Mouse (Mus musculus) embryonic facial prominence, embryonic 12.5 days (tissue): ENCODE data around the gene Dtnb. TPM values are rescaled to one million over a fixed set of nuclear protein-coding genes. Genes with fewer than 3 reads are reported as not detected.

Experiments used
- ATAC-seq: fragments of 200-750 bp; cut with Nextera tagmentation; 2 replicates; pipeline ENCODE4 v1.8.0; 2017; ENCODE audit not compliant: insufficient number of reproducible peaks, insufficient read depth, low FRiP score, low TSS enrichment
- H3K27ac ChIP-seq: fragments of 300-500 bp; sonication (generic); 2 replicates; pipeline ENCODE4 v1.5.1; 2016; ENCODE audit warnings: mild to moderate bottlenecking
- H3K27me3 ChIP-seq: fragments of 300-500 bp; sonication (generic); 2 replicates; pipeline ENCODE4 v1.6.1; 2016; ENCODE audit warnings: mild to moderate bottlenecking, moderate library complexity
- H3K36me3 ChIP-seq: fragments of 300-500 bp; sonication (generic); 2 replicates; pipeline ENCODE4 v1.6.1; 2016; ENCODE audit warnings: mild to moderate bottlenecking
- H3K4me1 ChIP-seq: fragments of 300-500 bp; sonication (generic); 2 replicates; pipeline ENCODE4 v1.6.1; 2016
- H3K4me2 ChIP-seq: fragments of 300-500 bp; sonication (generic); replicated peaks from 2 replicates; pipeline ENCODE4 v1.6.1; 2016; ENCODE audit warnings: mild to moderate bottlenecking, moderate library complexity
- H3K4me3 ChIP-seq: fragments of 300-500 bp; sonication (generic); 2 replicates; pipeline ENCODE4 v1.5.1; 2016; ENCODE audit warnings: mild to moderate bottlenecking
- H3K9ac ChIP-seq: fragments of 300-500 bp; sonication (generic); 2 replicates; pipeline ENCODE4 v1.6.1; 2016; ENCODE audit warnings: mild to moderate bottlenecking, moderate library complexity
- H3K9me3 ChIP-seq: fragments of 300-500 bp; sonication (generic); 2 replicates; pipeline ENCODE4 v1.6.1; 2016; ENCODE audit warnings: mild to moderate bottlenecking, moderate library complexity
- WGBS: fragments of 180-500 bp; shearing (Covaris S2); methylation state at CpG from one replicate; pipeline ENCODE4 v1.1.7; 2016; 5-methylcytosine and 5-hydroxymethylcytosine counted together
- polyA plus RNA-seq: library from polyadenylated mRNA; unstranded; fragments of >200 nt; fragmentation: Nextera tagmentation; extraction: Ambion mirVana; gene quantifications from 2 replicates; pipeline ENCODE4 v1.2.1, GENCODE M21; 2016

Gene Dtnb
- polyA plus RNA-seq, 1 experiment from 2014 or later = 54.8 TPM

DNA sequence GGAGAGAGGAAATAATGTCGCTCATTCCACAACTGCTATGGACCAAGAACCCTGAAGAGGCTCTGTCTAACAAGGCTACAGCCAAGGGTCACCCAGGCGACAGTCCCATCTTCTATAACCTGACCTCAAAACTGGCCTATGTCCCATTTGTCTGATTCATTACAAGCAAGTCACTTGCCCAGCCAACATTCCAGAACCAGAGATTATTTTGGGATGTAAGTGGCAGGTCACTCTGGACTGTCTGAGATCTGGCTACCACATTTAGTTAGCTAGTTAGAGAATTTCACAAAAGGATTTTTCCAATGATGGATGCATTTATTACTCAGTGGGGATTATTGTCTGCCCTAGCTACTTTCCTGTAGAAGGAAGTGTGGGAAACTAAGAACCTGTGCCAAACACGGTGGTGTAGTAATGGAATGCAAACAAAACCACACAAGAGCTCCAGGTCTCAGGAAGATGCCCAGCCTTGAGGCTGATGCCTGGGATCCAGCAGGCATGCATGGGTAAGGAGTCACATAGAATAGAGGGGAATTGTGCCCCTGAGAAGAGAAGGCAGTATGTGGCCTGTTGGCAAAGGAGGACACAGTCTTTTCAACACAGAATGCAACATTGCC lies 192.1 kb downstream of the Dtnb start:
- WGBS = 77% methylated on average over 3 of the region's 3 CpGs
- no peaks in the 10 kb centered on the region for H3K27me3 ChIP-seq
- no peaks in the 10 kb centered on the region for H3K36me3 ChIP-seq
- no peak overlapping the region for H3K9ac ChIP-seq
- no peak for ATAC-seq
- no peak overlapping the region for H3K4me2 ChIP-seq
- peaks cover 2% of the 10 kb centered on the region; the same call in 1 of the 2 replicates for H3K4me1 ChIP-seq
- no peaks in the 10 kb centered on the region for H3K9me3 ChIP-seq
- no peak overlapping the region for H3K4me3 ChIP-seq
- H3K27ac ChIP-seq = no peak overlapping the region

- Histone ChIP-seq H3K27ac (no peak overlapping the region), H3K27me3 (no peaks in the 10 kb centered on the region), H3K4me2 (no peak overlapping the region), H3K9ac (no peak overlapping the region), H3K4me1 (no peaks in the 10 kb centered on the region), H3K4me3 (no peak overlapping the region), H3K9me3 (no peaks in the 10 kb centered on the region), H3K36me3 (no peaks in the 10 kb centered on the region)
- no peak for ATAC-seq
- 70% methylated on average over 8 of the region's 8 CpGs for WGBS
Measured at GRCm38 (mm10) chr12:3767360-3767759, 195.2 kb downstream of the Dtnb start.

GRCm38 (mm10) chr12:3768391-3768790 lies 196.2 kb downstream of the Dtnb start:
- Histone ChIP-seq H3K9me3 (no peaks in the 10 kb centered on the region), H3K4me2 (no peak overlapping the region), H3K27me3 (no peaks in the 10 kb centered on the region), H3K27ac (no peak overlapping the region), H3K4me3 (no peak overlapping the region), H3K36me3 (no peaks in the 10 kb centered on the region), H3K9ac (no peak overlapping the region), H3K4me1 (no peaks in the 10 kb centered on the region)
- 88% methylated on average over 4 of the region's 4 CpGs for WGBS
- no peak for ATAC-seq

DNA sequence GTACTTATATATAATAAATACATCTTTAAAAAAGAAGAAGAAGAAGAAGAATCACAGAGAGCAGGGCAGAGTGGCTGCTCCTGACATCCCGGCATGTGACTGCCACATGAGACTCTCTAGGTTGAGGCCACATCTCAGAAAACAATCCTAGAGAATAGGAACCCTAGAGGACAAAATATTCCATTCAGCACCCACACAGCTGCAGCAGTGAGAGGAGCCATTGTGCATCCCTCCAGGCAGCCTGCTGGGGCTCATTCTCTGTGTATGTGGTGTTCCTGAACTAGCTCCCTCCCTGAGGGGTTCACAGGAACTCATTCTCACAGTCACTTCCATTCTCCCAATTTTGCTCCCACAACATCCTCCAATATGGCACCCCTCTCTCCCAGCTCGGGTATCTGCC lies 198.4 kb downstream of the Dtnb start:
- 74% methylated on average over 2 of the region's 2 CpGs for WGBS

DNA sequence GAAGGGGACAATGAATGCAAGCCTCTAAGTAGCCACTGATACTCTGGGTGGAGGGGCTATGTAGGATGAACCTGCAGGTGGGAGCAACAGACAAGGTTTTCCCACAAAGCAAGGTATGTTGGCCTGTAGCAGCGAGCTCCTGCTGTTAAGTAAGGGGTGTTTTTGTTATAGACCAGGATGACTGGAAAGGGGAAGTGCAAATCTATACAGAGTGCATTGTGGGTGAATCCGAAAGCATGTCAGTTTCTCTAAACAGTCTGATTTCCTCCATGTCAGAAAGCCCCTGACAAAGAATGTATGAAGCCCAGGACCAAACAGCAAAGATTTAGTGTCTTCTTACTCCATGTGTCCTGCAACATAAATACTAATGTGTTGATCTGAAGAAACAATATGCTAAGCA lies 198.9 kb downstream of the Dtnb start:
- no peak overlapping the region for H3K4me3 ChIP-seq
- H3K4me2 ChIP-seq = no peak overlapping the region
- ATAC-seq = no peak
- H3K27me3 ChIP-seq = no peaks in the 10 kb centered on the region
- H3K36me3 ChIP-seq = no peaks in the 10 kb centered on the region
- H3K27ac ChIP-seq = no peak overlapping the region
- WGBS = 89% methylated on average over 2 of the region's 2 CpGs
- no peak overlapping the region for H3K9ac ChIP-seq
- no peaks in the 10 kb centered on the region for H3K4me1 ChIP-seq
- H3K9me3 ChIP-seq = no peaks in the 10 kb centered on the region

More for the DNA sequence above, 198.4 kb downstream of the Dtnb start:
- no peak for ATAC-seq
- no peak overlapping the region for H3K9ac ChIP-seq
- H3K4me3 ChIP-seq = no peak overlapping the region
- H3K27ac ChIP-seq = no peak overlapping the region
- H3K4me2 ChIP-seq = no peak overlapping the region
- H3K36me3 ChIP-seq = no peaks in the 10 kb centered on the region
- no peaks in the 10 kb centered on the region for H3K4me1 ChIP-seq
- H3K27me3 ChIP-seq = no peaks in the 10 kb centered on the region
- H3K9me3 ChIP-seq = no peaks in the 10 kb centered on the region

- Histone ChIP-seq H3K36me3 (no peaks in the 10 kb centered on the region), H3K27me3 (no peaks in the 10 kb centered on the region), H3K9ac (no peak overlapping the region), H3K9me3 (no peaks in the 10 kb centered on the region), H3K4me2 (no peak overlapping the region), H3K27ac (no peak overlapping the region), H3K4me3 (no peak overlapping the region), H3K4me1 (no peaks in the 10 kb centered on the region)
- no peak for ATAC-seq
- WGBS = 78% methylated on average over 3 of the region's 3 CpGs
Measured at GRCm38 (mm10) chr12:3773643-3774042, 201.5 kb downstream of the Dtnb start.

GRCm38 (mm10) chr12:3776015-3776414 lies 203.8 kb downstream of the Dtnb start:
- Histone ChIP-seq H3K4me2 (no peak overlapping the region), H3K9me3 (no peaks in the 10 kb centered on the region), H3K36me3 (no peaks in the 10 kb centered on the region), H3K4me3 (no peak overlapping the region), H3K27me3 (no peaks in the 10 kb centered on the region), H3K9ac (no peak overlapping the region), H3K4me1 (peaks cover 17% of the 10 kb centered on the region), H3K27ac (no peak overlapping the region)
- 91% methylated on average over 2 of the region's 2 CpGs for WGBS
- no peak for ATAC-seq

- H3K27ac ChIP-seq = no peak overlapping the region
- H3K36me3 ChIP-seq = no peaks in the 10 kb centered on the region
- H3K4me1 ChIP-seq = peaks cover 31% of the 10 kb centered on the region
- 93% methylated on average over 5 of the region's 5 CpGs for WGBS
- no peaks in the 10 kb centered on the region for H3K9me3 ChIP-seq
- H3K4me2 ChIP-seq = no peak overlapping the region
- no peak for ATAC-seq
- H3K27me3 ChIP-seq = no peaks in the 10 kb centered on the region
- H3K9ac ChIP-seq = no peak overlapping the region
- no peak overlapping the region for H3K4me3 ChIP-seq
Measured at GRCm38 (mm10) chr12:3777682-3778081, 205.5 kb downstream of the Dtnb start.

GRCm38 (mm10) chr12:3778286-3778685 lies 206.1 kb downstream of the Dtnb start:
- Histone ChIP-seq H3K4me2 (no peak overlapping the region), H3K4me1 (peaks cover 35% of the 10 kb centered on the region), H3K27me3 (no peaks in the 10 kb centered on the region), H3K27ac (no peak overlapping the region), H3K9me3 (no peaks in the 10 kb centered on the region), H3K4me3 (no peak overlapping the region), H3K36me3 (no peaks in the 10 kb centered on the region), H3K9ac (no peak overlapping the region)
- no peak for ATAC-seq
- WGBS = 82% methylated on average over 6 of the region's 6 CpGs

GRCm38 (mm10) chr12:3779639-3780038 lies 207.5 kb downstream of the Dtnb start:
- Histone ChIP-seq H3K36me3 (no peaks in the 10 kb centered on the region), H3K27me3 (no peaks in the 10 kb centered on the region), H3K4me1 (peaks cover 40% of the 10 kb centered on the region), H3K9me3 (no peaks in the 10 kb centered on the region), H3K4me2 (no peak overlapping the region), H3K27ac (no peak overlapping the region), H3K9ac (no peak overlapping the region), H3K4me3 (no peak overlapping the region)
- ATAC-seq = no peak
- 62% methylated on average over 2 of the region's 2 CpGs for WGBS

DNA sequence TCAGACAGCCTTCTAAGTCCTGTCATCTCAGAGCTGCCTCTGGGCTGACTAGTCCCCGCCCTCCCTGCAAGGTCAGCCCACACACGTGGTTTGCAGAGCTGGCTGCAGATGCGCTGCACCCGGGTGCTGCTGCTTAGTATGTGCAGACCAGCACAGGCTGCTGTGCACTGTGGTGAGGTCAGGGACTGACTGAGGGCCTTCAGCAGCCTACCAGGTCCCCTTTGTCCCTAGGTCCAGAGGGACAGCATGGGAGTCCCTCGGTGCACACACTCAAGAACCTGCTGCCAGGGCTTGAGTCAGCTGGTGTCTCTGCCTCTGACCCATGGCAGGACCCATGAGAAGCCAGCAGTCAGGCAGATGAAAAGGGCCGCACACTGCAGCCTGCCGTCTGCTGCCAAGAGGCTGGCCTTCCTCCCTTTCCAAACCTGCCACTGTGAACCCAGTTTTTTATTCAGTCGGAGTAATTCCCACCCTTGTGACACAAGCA lies 208.3 kb downstream of the Dtnb start:
- ATAC-seq = peak; percentile 57
- Histone ChIP-seq H3K4me3 (no peak overlapping the region), H3K27me3 (no peaks in the 10 kb centered on the region), H3K27ac (peak overlapping the region; percentile 91), H3K9me3 (no peaks in the 10 kb centered on the region), H3K9ac (no peak overlapping the region), H3K4me1 (peaks cover 40% of the 10 kb centered on the region), H3K4me2 (0 out of 2 replicates have a peak overlapping the region, but pooled peaks have one; percentile 1), H3K36me3 (no peaks in the 10 kb centered on the region)
- 13% methylated on average over 8 of the region's 8 CpGs for WGBS

DNA sequence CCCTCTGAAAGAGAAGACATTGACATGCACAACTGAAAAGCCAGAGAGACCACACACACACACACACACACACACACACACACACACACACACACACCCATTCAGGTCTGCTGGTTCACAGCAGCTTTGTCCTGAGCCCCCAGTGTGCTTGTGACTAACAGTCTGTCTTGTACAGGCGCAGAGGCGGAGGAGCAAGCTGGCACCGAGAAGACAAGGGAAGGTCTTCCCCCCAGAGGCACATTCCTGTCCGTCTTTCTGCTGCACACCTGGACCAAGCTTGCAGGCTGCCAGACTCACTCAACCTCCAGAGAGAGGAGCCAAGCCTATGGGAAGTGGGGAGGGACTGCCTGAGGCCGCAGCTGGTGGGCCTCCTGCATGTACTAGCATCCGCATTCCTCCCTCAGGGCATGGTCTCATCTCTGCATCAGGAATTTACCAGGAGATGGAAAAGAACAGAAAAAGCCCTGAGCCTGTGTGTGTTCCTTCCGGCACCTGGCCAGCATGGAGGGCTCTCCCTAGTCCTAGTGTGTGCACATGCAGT lies 208.8 kb downstream of the Dtnb start:
- H3K27ac ChIP-seq = peak overlapping the region; percentile 91
- H3K9ac ChIP-seq = no peak overlapping the region
- H3K9me3 ChIP-seq = no peaks in the 10 kb centered on the region
- ATAC-seq = peak; percentile 32; the same call in 1 of the 2 replicates
- no peaks in the 10 kb centered on the region for H3K36me3 ChIP-seq
- peaks cover 40% of the 10 kb centered on the region for H3K4me1 ChIP-seq
- peak overlapping the region; percentile 1; the same call in 1 of the 2 replicates for H3K4me2 ChIP-seq
- H3K4me3 ChIP-seq = no peak overlapping the region
- 23% methylated on average over 7 of the region's 7 CpGs for WGBS
- no peaks in the 10 kb centered on the region for H3K27me3 ChIP-seq
